11 mouse cellular contexts compared by ENCODE assay signal in the genomic region with DNA sequence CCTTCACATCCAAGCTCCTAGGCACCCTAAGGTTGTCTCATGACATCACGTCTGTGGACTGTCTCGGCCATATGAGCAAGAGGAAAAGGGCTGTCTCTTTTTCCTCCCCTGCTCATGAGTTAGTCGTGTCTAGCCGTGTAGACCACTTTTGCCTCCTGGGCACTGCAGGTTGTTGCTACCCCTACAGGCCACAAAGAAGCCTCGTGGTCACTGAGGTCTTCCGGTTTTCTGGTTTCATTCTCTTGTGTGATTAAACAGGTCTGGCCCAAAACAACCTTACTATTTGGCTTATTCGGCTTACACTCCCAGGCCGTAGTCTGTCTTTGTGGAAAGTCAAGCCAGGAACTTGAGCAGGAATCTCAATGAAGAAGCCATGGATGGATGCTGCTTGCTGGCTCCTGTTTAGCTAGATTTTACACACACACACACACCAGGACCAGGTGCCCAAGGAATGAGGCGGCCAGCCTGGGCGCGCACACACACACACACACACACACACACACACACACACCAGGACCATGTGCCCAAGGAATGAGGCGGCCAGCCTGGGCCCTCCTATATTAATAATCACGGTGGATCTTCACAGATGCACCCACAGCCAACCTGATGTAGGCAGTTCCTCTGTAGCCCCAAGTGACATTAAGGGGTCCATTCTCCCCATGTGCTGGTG. TPM values are rescaled to one million over a fixed set of nuclear protein-coding genes. Genes with fewer than 3 reads are reported as not detected.
DNase-seq lines count a peak whose midpoint lies in the region; ATAC-seq and TF ChIP-seq lines count a peak whose summit lies in the region.
"Had no signal": no experiment of that assay in that cellular context is flagged by ENCODE, and none has a peak within 500 bp of the region (broad histone marks: within the 10 kb centered on the region; RNA-seq: fewer than 3 reads in every experiment).

No protein-coding gene starts in this region.

- H3K36me3 ChIP-seq in heart, postnatal 0 days (replicated peaks; ENCODE audit: control insufficient read depth, insufficient read depth, low read length), result no peaks in the 10 kb centered on the region
- no peaks in the 10 kb centered on the region for H3K36me3 ChIP-seq in ES-Bruce4 (ENCODE audit: control insufficient read depth, insufficient read depth, low read length, poor library complexity, severe bottlenecking)
- H3K36me3 ChIP-seq in hindbrain, embryonic 13.5 days, result no peaks in the 10 kb centered on the region
- no peaks in the 10 kb centered on the region for H3K36me3 ChIP-seq in liver, embryonic 11.5 days (ENCODE audit: control insufficient read depth, insufficient read depth, low read length)

- 90% methylated on average over 13 of the region's 13 CpGs for WGBS in heart, postnatal 0 days
- WGBS in hindbrain, embryonic 13.5 days, result 82% methylated on average over 13 of the region's 13 CpGs
- 71% methylated on average over 13 of the region's 13 CpGs for WGBS in liver, embryonic 11.5 days

- H3K4me2 ChIP-seq in heart, postnatal 0 days (ENCODE audit: low read depth, low read length), result no peak overlapping the region
- H3K4me2 ChIP-seq in hindbrain, embryonic 13.5 days, result no peak overlapping the region
- no peak overlapping the region for H3K4me2 ChIP-seq in liver, embryonic 11.5 days

- no peaks in the 10 kb centered on the region for H3K9me3 ChIP-seq in heart, postnatal 0 days (replicated peaks; ENCODE audit: control insufficient read depth, low read length)
- no peaks in the 10 kb centered on the region for H3K9me3 ChIP-seq in ES-Bruce4 (replicated peaks; ENCODE audit: control insufficient read depth, insufficient read depth, low read length, poor library complexity, severe bottlenecking)
- no peaks in the 10 kb centered on the region for H3K9me3 ChIP-seq in hindbrain, embryonic 13.5 days
- H3K9me3 ChIP-seq in liver, embryonic 11.5 days (ENCODE audit: control insufficient read depth, low read length), result no peaks in the 10 kb centered on the region

- no peak overlapping the region for H3K4me3 ChIP-seq in heart, postnatal 0 days (ENCODE audit: low read depth, low read length)
- H3K4me3 ChIP-seq in ES-Bruce4 (ENCODE audit: low read depth, low read length), result no peak overlapping the region
- H3K4me3 ChIP-seq in hindbrain, embryonic 13.5 days, result no peak overlapping the region
- H3K4me3 ChIP-seq in liver, embryonic 11.5 days (ENCODE audit: low read depth, low read length), result no peak overlapping the region

- TF ChIP-seq POLR2A in ES-Bruce4 (IDR thresholded peaks at IDR 0.05; ENCODE audit: insufficient read depth, low read length), result no peak

- no peak overlapping the region for H3K9ac ChIP-seq in heart, postnatal 0 days (replicated peaks; ENCODE audit: low read depth, low read length)
- 0 out of 2 replicates have a peak overlapping the region, but pooled peaks have one; percentile 28 for H3K9ac ChIP-seq in ES-Bruce4 (ENCODE audit: low read depth, poor library complexity, severe bottlenecking)
- H3K9ac ChIP-seq in hindbrain, embryonic 13.5 days, result no peak overlapping the region
- H3K9ac ChIP-seq in liver, embryonic 11.5 days (ENCODE audit: low read depth, low read length), result no peak overlapping the region
- H3K9ac ChIP-seq: forebrain, postnatal 0 days had no signal

- no peak for ATAC-seq in heart, postnatal 0 days (ENCODE audit: insufficient read depth, low read depth)
- ATAC-seq in hindbrain, embryonic 13.5 days (ENCODE audit: low FRiP score), result no peak
- ATAC-seq in liver, embryonic 11.5 days (replicated peaks; ENCODE audit: low FRiP score), result no peak

- no peaks in the 10 kb centered on the region for H3K27me3 ChIP-seq in heart, postnatal 0 days (ENCODE audit: control insufficient read depth, insufficient read depth, low read length)
- H3K27me3 ChIP-seq in ES-Bruce4 (ENCODE audit: control insufficient read depth, insufficient read depth, low read length, poor library complexity, severe bottlenecking), result no peaks in the 10 kb centered on the region
- no peaks in the 10 kb centered on the region for H3K27me3 ChIP-seq in hindbrain, embryonic 13.5 days
- no peaks in the 10 kb centered on the region for H3K27me3 ChIP-seq in liver, embryonic 11.5 days (replicated peaks; ENCODE audit: control insufficient read depth, insufficient read depth, low read length)

- peaks cover 76% of the 10 kb centered on the region for H3K4me1 ChIP-seq in heart, postnatal 0 days (ENCODE audit: control insufficient read depth, insufficient read depth)
- H3K4me1 ChIP-seq in ES-Bruce4 (ENCODE audit: control insufficient read depth, insufficient read depth, low read length), result peaks cover 17% of the 10 kb centered on the region
- H3K4me1 ChIP-seq in hindbrain, embryonic 13.5 days (replicated peaks), result peaks cover 95% of the 10 kb centered on the region
- peaks cover 50% of the 10 kb centered on the region for H3K4me1 ChIP-seq in liver, embryonic 11.5 days (replicated peaks; ENCODE audit: control insufficient read depth, insufficient read depth, low read length)

- TF ChIP-seq CTCF in heart, postnatal 0 days (IDR thresholded peaks at IDR 0.05; ENCODE audit: low read depth), result no peak
- no peak for TF ChIP-seq CTCF in ES-Bruce4 (IDR thresholded peaks at IDR 0.05; ENCODE audit: low read depth, low read length)

- DNase-seq in heart, postnatal 0 days (ENCODE audit: low spot score), result no peak
- DNase-seq in heart, adult 11 months, result no peak
- DNase-seq in 416B (ENCODE audit: low read depth), result peak; percentile 66
- no peak for DNase-seq in liver, embryonic 11.5 days (ENCODE audit: low spot score)
- no peak for DNase-seq in kidney, postnatal 10 days
- DNase-seq: adrenal gland, postnatal 10 days; cerebellum, adult 8-10 months; thymus, postnatal 36 days had no signal

- peak overlapping the region; percentile 41 for H3K27ac ChIP-seq in heart, postnatal 0 days (ENCODE audit: low read depth)
- H3K27ac ChIP-seq in ES-Bruce4 (ENCODE audit: insufficient read depth, low read length), result peak overlapping the region; percentile 70
- peak overlapping the region; percentile 52; the same call in 1 of the 2 replicates for H3K27ac ChIP-seq in hindbrain, embryonic 13.5 days
- no peak overlapping the region for H3K27ac ChIP-seq in liver, embryonic 11.5 days (ENCODE audit: low read depth, low read length)

- TF ChIP-seq EP300 in heart, postnatal 0 days (IDR thresholded peaks at IDR 0.05; ENCODE audit: low read depth), result no peak
- no peak for TF ChIP-seq EP300 in ES-Bruce4 (IDR thresholded peaks at IDR 0.05; ENCODE audit: insufficient read depth, low read depth, low read length)

RNA-seq across cellular contexts. Expression of a gene that starts 21.0 kb away (rescaled TPM):
- total RNA-seq in heart, postnatal 0 days (2014; rRNA removed; ENCODE audit: low replicate concordance), result 12.2 and 13.1 TPM in 2 replicates
- polyA plus RNA-seq in heart, postnatal 0 days (2015; fragmentation: Nextera tagmentation; extraction: Ambion mirVana), result 2.8 and 3.5 TPM in 2 replicates
- polyA plus RNA-seq in ES-Bruce4 (2011; ENCODE audit: insufficient read depth, insufficient read length, low read depth, missing spikeins), result 21.2 and 21.6 TPM in 2 replicates
- 13.6 and 17.0 TPM in 2 replicates for polyA plus RNA-seq in hindbrain, embryonic 13.5 days (2015; fragmentation: Nextera tagmentation; extraction: Ambion mirVana)
- polyA plus RNA-seq in liver, embryonic 11.5 days (2014; fragmentation: Nextera tagmentation; extraction: Ambion mirVana), result 6.7 and 8.8 TPM in 2 replicates
